Mouse (Mus musculus) liver, adult 2 months (tissue): ENCODE results near the gene Ppl.

Source experiments
- CTCF ChIP-seq: fragments of 200-500 bp; IDR thresholded peaks from 2 replicates; pipeline ENCODE4 v1.5.1; 2011; ENCODE audit warnings: low read depth, low read length, control low read depth
- POLR2A ChIP-seq: fragments of 200-500 bp; IDR thresholded peaks from 2 replicates; pipeline ENCODE4 v1.6.1; 2011; ENCODE audit warnings: low read length, control low read depth; ENCODE audit not compliant: insufficient read depth; ENCODE audit errors: extremely low read depth

- TF ChIP-seq POLR2A = no peak
- no peak for TF ChIP-seq CTCF
Measured at GRCm38 (mm10) chr16:5131251-5131922, 834 bp downstream of the Ppl start.
